Mouse (Mus musculus) forebrain, embryonic 13.5 days (tissue): ENCODE data around the gene Zbtb43. TPM values are rescaled to one million over a fixed set of nuclear protein-coding genes. Genes with fewer than 3 reads are reported as not detected.
A peak's percentile ranks its signal among the peaks of the same experiment; 100 is the strongest.

Source experiments
- ATAC-seq: fragments of 200-750 bp; cut with Nextera tagmentation; 2 replicates; pipeline ENCODE4 v1.8.0; 2017
- H3K27ac ChIP-seq: fragments of 300-500 bp; sonication (generic); 2 replicates; pipeline ENCODE4 v1.5.1; 2015; ENCODE audit warnings: inconsistent platforms, mild to moderate bottlenecking, moderate library complexity
- H3K27me3 ChIP-seq: fragments of 300-500 bp; sonication (generic); 2 replicates; pipeline ENCODE4 v1.6.1; 2015; ENCODE audit warnings: mild to moderate bottlenecking, inconsistent platforms
- H3K36me3 ChIP-seq: fragments of 300-500 bp; sonication (generic); 2 replicates; pipeline ENCODE4 v1.6.1; 2015; ENCODE audit warnings: mild to moderate bottlenecking, inconsistent platforms; ENCODE audit not compliant: poor library complexity, severe bottlenecking
- H3K4me1 ChIP-seq: fragments of 300-500 bp; sonication (generic); 2 replicates; pipeline ENCODE4 v1.6.1; 2015; ENCODE audit warnings: inconsistent platforms
- H3K4me2 ChIP-seq: fragments of 300-500 bp; sonication (generic); 2 replicates; pipeline ENCODE4 v1.6.1; 2015; ENCODE audit warnings: inconsistent platforms, mild to moderate bottlenecking, moderate library complexity
- H3K4me3 ChIP-seq: fragments of 300-500 bp; sonication (generic); 2 replicates; pipeline ENCODE4 v1.5.1; 2015; ENCODE audit warnings: mild to moderate bottlenecking, inconsistent platforms
- H3K9ac ChIP-seq: fragments of 300-500 bp; sonication (generic); 2 replicates; pipeline ENCODE4 v1.6.1; 2015; ENCODE audit warnings: mild to moderate bottlenecking, inconsistent platforms
- H3K9me3 ChIP-seq: fragments of 300-500 bp; sonication (generic); replicated peaks from 2 replicates; pipeline ENCODE4 v1.6.1; 2016; ENCODE audit warnings: inconsistent platforms
- WGBS: fragments of 180-500 bp; shearing (Covaris S2); methylation state at CpG from one replicate; pipeline ENCODE4 v1.1.7; 2015; 5-methylcytosine and 5-hydroxymethylcytosine counted together
- polyA plus RNA-seq: library from polyadenylated mRNA; unstranded; fragments of >200 nt; fragmentation: Nextera tagmentation; extraction: Ambion mirVana; gene quantifications from 2 replicates; pipeline ENCODE4 v1.2.1, GENCODE M21; 2015

Gene Zbtb43
- polyA plus RNA-seq, 1 experiment from 2014 or later: 27.6 TPM

DNA sequence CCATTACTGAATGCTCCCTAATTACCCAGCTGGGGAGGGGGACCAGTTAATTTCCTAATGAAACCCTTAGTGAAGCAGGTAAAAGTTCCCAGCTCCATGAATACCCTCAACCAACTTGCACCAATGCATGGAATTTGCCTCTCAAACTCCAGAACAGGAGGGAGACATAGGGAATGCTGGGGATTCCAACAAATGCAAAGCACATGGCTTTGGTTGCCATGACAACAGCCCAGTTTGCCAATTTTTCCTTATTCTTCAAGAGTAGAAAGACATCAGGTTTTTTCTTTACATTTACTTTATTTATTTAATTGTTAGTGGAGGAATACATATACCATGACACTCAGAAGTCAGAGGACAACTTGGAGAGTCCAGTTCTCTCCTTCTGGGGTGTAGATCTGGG lies 7.6 kb upstream of the Zbtb43 start:
- Histone ChIP-seq H3K4me3 (no peak overlapping the region), H3K4me1 (peaks cover 5% of the 10 kb centered on the region; the same call in 1 of the 2 replicates), H3K4me2 (no peak overlapping the region), H3K9ac (no peak overlapping the region), H3K9me3 (no peaks in the 10 kb centered on the region), H3K27ac (no peak overlapping the region), H3K27me3 (no peaks in the 10 kb centered on the region), H3K36me3 (no peaks in the 10 kb centered on the region)
- ATAC-seq: no peak; the same call in 1 of the 2 replicates

DNA sequence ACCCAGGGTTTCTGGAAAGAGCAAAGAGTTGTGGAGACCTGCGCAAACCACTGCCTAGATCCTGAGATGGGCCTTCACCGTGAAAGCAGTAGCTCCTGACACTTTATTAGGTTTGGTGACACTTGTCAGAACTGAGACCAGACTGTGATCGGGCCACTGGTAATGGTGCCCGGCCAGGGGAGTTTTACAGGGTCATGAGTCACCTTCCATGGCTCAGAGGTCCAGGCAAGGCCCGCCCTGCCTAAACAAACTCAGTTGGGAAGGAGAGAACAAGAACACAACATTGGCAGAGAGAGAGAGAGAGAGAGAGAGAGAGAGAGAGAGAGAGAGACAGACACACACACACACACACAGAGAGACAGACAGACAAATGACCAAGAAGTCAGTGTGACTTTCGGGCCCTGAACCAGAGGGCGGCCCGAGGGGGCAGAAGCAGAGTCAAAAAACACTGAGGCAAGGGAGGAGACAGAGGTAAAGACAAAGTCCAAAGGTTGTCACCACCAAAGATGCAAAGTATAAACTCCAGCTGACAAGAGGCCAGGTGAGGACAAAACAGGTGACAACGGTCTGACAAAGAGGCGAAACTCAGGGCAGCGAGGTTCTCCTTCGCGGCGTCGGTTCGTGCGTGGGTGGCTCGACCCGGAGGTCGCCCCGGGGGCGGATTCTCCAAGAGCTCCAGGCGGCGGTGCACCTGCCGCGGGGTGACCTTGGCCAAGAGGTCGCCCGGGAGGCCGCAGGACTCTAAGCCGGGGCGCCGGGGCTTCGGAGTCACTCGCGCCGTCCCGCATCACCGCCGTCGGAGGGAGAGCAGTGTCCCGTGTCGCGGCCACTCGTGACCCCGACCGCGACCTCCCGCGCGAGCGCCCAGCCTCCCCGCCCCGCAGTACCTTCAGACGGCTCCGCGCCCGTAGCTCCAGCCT lies 553 bp downstream of the Zbtb43 start:
- H3K36me3 ChIP-seq: peaks cover 13% of the 10 kb centered on the region
- H3K4me1 ChIP-seq: peaks cover 31% of the 10 kb centered on the region
- no peak; the same call in 1 of the 2 replicates for ATAC-seq
- peak overlapping the region; percentile 97 for H3K9ac ChIP-seq
- H3K9me3 ChIP-seq: no peaks in the 10 kb centered on the region
- WGBS: 8% methylated on average over 46 of the region's 57 CpGs
- H3K4me3 ChIP-seq: peak overlapping the region; percentile 96
- H3K27me3 ChIP-seq: no peaks in the 10 kb centered on the region; the same call in 1 of the 2 replicates
- peak overlapping the region; percentile 48; the same call in 1 of the 2 replicates for H3K27ac ChIP-seq
- H3K4me2 ChIP-seq: peak overlapping the region; percentile 93

GRCm38 (mm10) chr2:33465966-33466365 lies 2.4 kb downstream of the Zbtb43 start:
- no peak overlapping the region for H3K27ac ChIP-seq
- H3K36me3 ChIP-seq: peaks cover 32% of the 10 kb centered on the region
- H3K27me3 ChIP-seq: no peaks in the 10 kb centered on the region; the same call in 1 of the 2 replicates
- WGBS: 78% methylated on average over 4 of the region's 4 CpGs
- no peak overlapping the region for H3K4me2 ChIP-seq
- no peaks in the 10 kb centered on the region for H3K9me3 ChIP-seq
- H3K9ac ChIP-seq: peak overlapping the region; percentile 18; the same call in 1 of the 2 replicates
- no peak overlapping the region for H3K4me3 ChIP-seq
- peaks cover 31% of the 10 kb centered on the region for H3K4me1 ChIP-seq
- no peak for ATAC-seq

DNA sequence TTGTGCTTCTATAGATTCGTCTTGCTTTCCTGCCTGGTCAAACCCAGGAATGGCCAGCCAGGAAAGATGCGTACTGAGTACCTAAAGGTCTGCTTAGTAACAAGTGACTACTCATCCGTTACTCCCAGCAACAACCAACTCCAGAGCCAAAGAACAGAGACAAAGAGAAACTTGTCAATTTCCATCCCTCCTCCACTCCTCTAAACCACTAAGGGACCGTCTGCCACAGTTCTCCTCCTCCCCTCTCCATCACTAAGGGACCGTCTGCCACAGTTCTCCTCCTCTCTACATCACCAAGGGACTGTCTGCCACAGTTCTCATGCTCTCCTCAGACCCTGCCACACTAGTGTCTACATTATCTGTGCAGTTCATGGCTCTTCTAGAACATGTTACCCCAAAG lies 3.1 kb downstream of the Zbtb43 start:
- Histone ChIP-seq H3K4me3 (no peak overlapping the region), H3K36me3 (peaks cover 39% of the 10 kb centered on the region), H3K9ac (no peak overlapping the region), H3K4me2 (no peak overlapping the region), H3K27me3 (no peaks in the 10 kb centered on the region; the same call in 1 of the 2 replicates), H3K4me1 (peaks cover 31% of the 10 kb centered on the region), H3K9me3 (no peaks in the 10 kb centered on the region), H3K27ac (no peak overlapping the region)
- no peak for ATAC-seq
- 60% methylated on average over 5 of the region's 5 CpGs for WGBS

GRCm38 (mm10) chr2:33462066-33462465 lies 6.3 kb downstream of the Zbtb43 start:
- no peak for ATAC-seq

GRCm38 (mm10) chr2:33461066-33461465 lies 7.3 kb downstream of the Zbtb43 start:
- Histone ChIP-seq H3K27ac (no peak overlapping the region), H3K27me3 (no peaks in the 10 kb centered on the region), H3K9ac (no peak overlapping the region), H3K4me2 (no peak overlapping the region), H3K36me3 (peaks cover 64% of the 10 kb centered on the region), H3K9me3 (no peaks in the 10 kb centered on the region), H3K4me1 (peaks cover 13% of the 10 kb centered on the region), H3K4me3 (no peak overlapping the region)
- WGBS: 79% methylated on average over 1 of the region's 1 CpGs
- ATAC-seq: no peak

More at GRCm38 (mm10) chr2:33462066-33462465, 6.3 kb downstream of the Zbtb43 start:
- Histone ChIP-seq H3K4me3 (no peak overlapping the region), H3K27ac (no peak overlapping the region), H3K36me3 (peaks cover 60% of the 10 kb centered on the region), H3K27me3 (no peaks in the 10 kb centered on the region), H3K9ac (no peak overlapping the region), H3K4me2 (no peak overlapping the region), H3K9me3 (no peaks in the 10 kb centered on the region), H3K4me1 (peaks cover 23% of the 10 kb centered on the region)
- WGBS: 87% methylated on average over 7 of the region's 7 CpGs

- Histone ChIP-seq H3K9ac (no peak overlapping the region), H3K9me3 (no peaks in the 10 kb centered on the region), H3K4me2 (no peak overlapping the region), H3K4me3 (no peak overlapping the region), H3K27ac (no peak overlapping the region), H3K4me1 (no peaks in the 10 kb centered on the region), H3K36me3 (peaks cover 78% of the 10 kb centered on the region), H3K27me3 (no peaks in the 10 kb centered on the region)
- no peak for ATAC-seq
- 91% methylated on average over 4 of the region's 4 CpGs for WGBS
These were observed 8.7 kb downstream of the Zbtb43 start for GRCm38 (mm10) chr2:33459660-33460059.

DNA sequence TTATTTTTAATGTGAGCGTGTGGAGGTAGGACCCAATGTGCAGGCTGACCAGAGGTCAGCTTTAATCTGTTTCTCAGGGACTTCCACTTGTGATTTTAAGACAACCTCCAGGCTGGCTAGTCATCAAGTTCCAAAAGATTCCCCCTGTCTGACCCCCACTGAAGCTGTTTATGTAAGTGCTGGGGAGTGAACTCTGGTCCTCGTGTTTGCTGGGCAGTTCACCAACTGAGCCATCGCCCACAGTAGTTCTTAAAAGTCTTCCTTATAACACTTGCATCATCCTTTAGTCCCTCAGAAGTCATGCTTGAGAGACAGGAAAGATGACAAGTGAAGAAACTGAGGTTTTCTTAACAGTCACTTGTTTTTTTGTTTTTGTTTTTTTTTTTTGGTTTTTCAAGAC lies 11.7 kb downstream of the Zbtb43 start:
- Histone ChIP-seq H3K9ac (no peak overlapping the region), H3K27ac (no peak overlapping the region), H3K4me2 (no peak overlapping the region), H3K4me1 (peaks cover 3% of the 10 kb centered on the region; the same call in 1 of the 2 replicates), H3K36me3 (peaks cover 83% of the 10 kb centered on the region), H3K27me3 (no peaks in the 10 kb centered on the region), H3K4me3 (no peak overlapping the region), H3K9me3 (no peaks in the 10 kb centered on the region)
- ATAC-seq: no peak
- WGBS: 87% methylated on average over 3 of the region's 3 CpGs

DNA sequence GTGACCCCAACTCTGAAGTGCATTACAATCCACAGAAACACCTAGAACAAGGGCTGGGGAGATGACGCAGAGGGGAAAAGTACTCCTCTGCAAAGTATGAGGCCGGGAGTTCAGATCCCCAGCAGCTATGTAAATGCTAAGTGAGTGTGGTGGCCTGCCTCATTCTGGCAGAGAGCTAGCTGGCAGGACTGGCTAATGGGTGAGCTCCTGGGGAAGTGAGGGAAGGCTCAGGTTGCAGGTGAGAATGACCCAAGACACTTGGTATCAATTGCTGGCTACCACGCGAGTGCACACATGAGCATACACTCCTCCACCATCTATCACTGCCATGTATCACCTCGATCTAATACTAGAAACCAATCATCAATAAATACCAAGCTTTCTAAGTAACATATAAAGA lies 12.1 kb downstream of the Zbtb43 start:
- peaks cover 3% of the 10 kb centered on the region; the same call in 1 of the 2 replicates for H3K4me1 ChIP-seq
- ATAC-seq: no peak
- H3K9me3 ChIP-seq: no peaks in the 10 kb centered on the region
- peaks cover 83% of the 10 kb centered on the region for H3K36me3 ChIP-seq
- H3K4me3 ChIP-seq: no peak overlapping the region
- H3K27ac ChIP-seq: no peak overlapping the region
- no peak overlapping the region for H3K9ac ChIP-seq
- H3K4me2 ChIP-seq: no peak overlapping the region
- H3K27me3 ChIP-seq: no peaks in the 10 kb centered on the region
- WGBS: 96% methylated on average over 5 of the region's 5 CpGs

DNA sequence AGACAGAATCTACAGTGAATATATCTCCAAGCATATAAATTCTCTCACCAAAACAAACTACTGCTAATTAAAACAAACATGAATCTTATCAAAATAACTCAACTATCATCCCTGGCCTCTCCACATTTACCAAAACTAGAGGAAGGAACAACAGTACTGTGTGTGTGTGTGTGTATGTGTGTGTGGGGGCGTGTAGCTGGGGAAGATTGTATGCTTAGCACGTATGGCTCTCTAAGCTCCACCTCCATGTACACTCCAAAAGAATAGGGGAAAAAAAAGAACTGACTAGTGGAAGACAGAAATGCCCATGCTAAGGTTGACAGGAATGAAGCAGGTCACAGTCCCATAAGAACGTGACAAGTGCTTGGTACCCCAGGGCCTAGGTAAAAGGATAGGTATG lies 13.0 kb downstream of the Zbtb43 start:
- Histone ChIP-seq H3K36me3 (peaks cover 83% of the 10 kb centered on the region), H3K9ac (no peak overlapping the region), H3K27me3 (no peaks in the 10 kb centered on the region), H3K4me1 (peaks cover 3% of the 10 kb centered on the region; the same call in 1 of the 2 replicates), H3K4me3 (no peak overlapping the region), H3K27ac (no peak overlapping the region), H3K9me3 (no peaks in the 10 kb centered on the region), H3K4me2 (no peak overlapping the region)
- no peak for ATAC-seq
- WGBS: 87% methylated on average over 3 of the region's 3 CpGs

DNA sequence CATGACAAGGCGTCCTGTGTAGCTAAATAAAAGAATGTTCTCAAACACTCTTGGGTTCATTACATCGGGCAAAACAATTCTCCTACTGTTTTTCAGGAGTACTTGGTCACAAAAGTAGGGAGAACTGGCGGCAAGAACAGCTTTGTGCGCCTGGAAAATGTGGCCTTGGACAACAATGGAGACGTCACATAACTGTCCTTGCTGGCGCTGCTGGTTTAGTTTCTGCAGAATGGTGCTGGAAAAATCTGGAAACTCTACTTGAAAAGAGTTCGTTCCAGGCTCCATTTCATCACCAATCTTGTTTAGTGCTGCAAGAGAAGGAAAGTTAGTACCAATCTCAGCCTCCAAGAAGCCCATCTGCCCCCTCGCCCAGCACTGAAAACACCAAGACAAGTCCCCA lies 13.5 kb downstream of the Zbtb43 start:
- Histone ChIP-seq H3K9ac (no peak overlapping the region), H3K9me3 (no peaks in the 10 kb centered on the region)
- WGBS: 78% methylated on average over 8 of the region's 8 CpGs

GRCm38 (mm10) chr2:33453476-33453875 lies 14.9 kb downstream of the Zbtb43 start:
- Histone ChIP-seq H3K4me3 (no peak overlapping the region), H3K4me1 (peaks cover 3% of the 10 kb centered on the region; the same call in 1 of the 2 replicates), H3K9me3 (no peaks in the 10 kb centered on the region), H3K9ac (no peak overlapping the region; the same call in 1 of the 2 replicates), H3K27me3 (no peaks in the 10 kb centered on the region), H3K4me2 (no peak overlapping the region), H3K27ac (no peak overlapping the region), H3K36me3 (peaks cover 83% of the 10 kb centered on the region)
- WGBS: 73% methylated on average over 3 of the region's 3 CpGs
- no peak for ATAC-seq

More for the DNA sequence above, 13.5 kb downstream of the Zbtb43 start:
- no peak overlapping the region for H3K4me3 ChIP-seq
- no peak for ATAC-seq
- H3K36me3 ChIP-seq: peaks cover 81% of the 10 kb centered on the region
- no peak overlapping the region for H3K4me2 ChIP-seq
- no peak overlapping the region for H3K27ac ChIP-seq
- H3K27me3 ChIP-seq: no peaks in the 10 kb centered on the region
- peaks cover 3% of the 10 kb centered on the region; the same call in 1 of the 2 replicates for H3K4me1 ChIP-seq
